Mouse (Mus musculus) CD8-positive naive resting alpha-beta T cell, adult 2 months (primary cell): ENCODE data around the gene Ski.

Experiments
- DNase-seq, 2 experiments: peaks; one replicate each; pipeline ENCODE4 v3.0.0; 2022; ENCODE audit warnings: low read depth in 2 of 2, low spot score in 2 of 2

Ski gene

GRCm38 (mm10) chr4:155153389-155154072, 68.9 kb downstream of the Ski start:
- no peak for DNase-seq

- no peak for DNase-seq
Measured at GRCm38 (mm10) chr4:155152476-155152875, 69.9 kb downstream of the Ski start.

GRCm38 (mm10) chr4:155151845-155152244, 70.5 kb downstream of the Ski start:
- no peak for DNase-seq

- no peak for DNase-seq
Measured at GRCm38 (mm10) chr4:155151221-155151788, 71.1 kb downstream of the Ski start.

- DNase-seq = peak; percentile 51 to 64
Measured at GRCm38 (mm10) chr4:155150276-155151113, 71.9 kb downstream of the Ski start.

- no peak for DNase-seq
Measured at GRCm38 (mm10) chr4:155149941-155150275, 72.5 kb downstream of the Ski start.

- no peak for DNase-seq
Measured at GRCm38 (mm10) chr4:155148910-155149698, 73.3 kb downstream of the Ski start.

GRCm38 (mm10) chr4:155148453-155148852, 73.9 kb downstream of the Ski start:
- DNase-seq = no peak

- no peak for DNase-seq
Measured at GRCm38 (mm10) chr4:155146107-155146823, 76.1 kb downstream of the Ski start.

- no peak for DNase-seq
Measured at GRCm38 (mm10) chr4:155144548-155145180, 77.7 kb downstream of the Ski start.

GRCm38 (mm10) chr4:155143871-155144502, 78.4 kb downstream of the Ski start:
- DNase-seq = no peak

GRCm38 (mm10) chr4:155143411-155143810, 79.0 kb downstream of the Ski start:
- DNase-seq = no peak

GRCm38 (mm10) chr4:155142836-155143235, 79.6 kb downstream of the Ski start:
- DNase-seq = no peak

- DNase-seq = no peak
Measured at GRCm38 (mm10) chr4:155140795-155141265, 81.6 kb downstream of the Ski start.

- DNase-seq = no peak
Measured at GRCm38 (mm10) chr4:155140150-155140549, 82.2 kb downstream of the Ski start.

- no peak for DNase-seq
Measured at GRCm38 (mm10) chr4:155139281-155140045, 82.9 kb downstream of the Ski start.

GRCm38 (mm10) chr4:155138451-155138850, 83.9 kb downstream of the Ski start:
- no peak for DNase-seq

GRCm38 (mm10) chr4:155137891-155138290, 84.5 kb downstream of the Ski start:
- no peak for DNase-seq
